Mouse (Mus musculus) central nervous system, embryonic 14 days (tissue): ENCODE results near the gene Exd2. TPM values are rescaled to one million over a fixed set of nuclear protein-coding genes. Genes with fewer than 3 reads are reported as not detected.

ENCODE experiments used
- polyA plus RNA-seq: library from polyadenylated mRNA; depleted of rRNA; stranded (reverse); fragments of >200 nt; gene quantifications from 2 replicates; pipeline ENCODE4 v1.2.3, GENCODE M21; 2012; rRNA removed

Exd2 gene
- 56.4 and 60.0 TPM in 2 replicates for polyA plus RNA-seq

GRCm38 (mm10) chr12:80462942-80463651 lies at the start of gene Exd2:
Exd2 (plus strand) TSS chr12:80463095.

DNA sequence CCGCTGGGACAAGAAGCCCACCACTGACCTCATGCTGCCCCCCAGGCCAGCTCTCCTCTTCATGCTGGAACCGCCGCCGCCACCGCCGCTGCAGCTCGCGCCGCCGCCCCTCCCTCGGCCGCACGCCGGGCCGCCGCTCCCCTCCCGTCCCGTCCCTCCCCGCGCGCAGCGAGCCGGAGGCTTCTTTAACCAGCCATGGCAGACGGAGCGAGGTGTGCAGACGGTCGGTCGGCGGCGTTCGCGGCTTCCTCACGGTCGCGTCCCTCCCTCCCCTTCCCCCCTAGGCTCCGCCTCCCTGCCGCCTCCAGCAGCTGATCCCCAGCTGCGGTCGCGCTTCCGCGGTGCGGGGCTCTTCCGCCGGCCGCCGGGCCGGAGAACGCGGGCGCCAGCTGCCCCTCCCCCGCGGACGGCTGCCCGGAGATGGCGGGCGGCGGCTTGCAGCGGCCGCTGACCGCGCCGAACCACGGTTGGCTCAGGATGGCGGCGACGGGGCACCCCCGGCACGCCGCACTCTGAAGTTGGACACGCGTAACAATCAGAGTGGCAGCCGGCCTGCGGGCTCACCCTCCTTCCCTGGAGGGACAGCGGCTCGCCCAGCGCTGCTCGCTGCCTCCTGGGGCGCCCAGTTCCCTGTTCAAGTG lies 26.4 kb upstream of the Exd2 start, which contains the start of gene Dcaf5:
TSS of gene Dcaf5 (minus strand) at position 266 of the 641 bp plus-strand sequence.

DNA sequence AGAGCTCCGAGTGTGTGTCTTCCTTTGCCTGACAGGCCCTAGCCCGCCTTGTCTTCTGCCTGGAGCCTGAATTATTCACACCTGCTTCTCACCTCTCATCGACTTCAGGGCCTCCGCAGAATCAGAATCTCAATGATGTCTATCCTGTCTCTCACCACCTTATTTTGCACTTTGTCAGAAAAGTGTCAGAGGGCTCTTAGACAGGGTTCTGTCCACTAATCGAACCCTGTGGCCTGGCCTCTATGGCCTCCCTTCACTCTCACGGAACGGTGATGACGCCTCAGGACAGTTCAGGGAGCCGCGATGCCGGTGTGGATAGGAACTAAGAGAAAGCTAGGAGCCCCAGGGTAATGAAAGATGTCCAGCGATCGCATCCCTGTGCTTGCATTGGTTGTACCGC lies 55.1 kb downstream of the Exd2 start, which contains the start of gene Galnt16:
TSS of gene Galnt16 (plus strand) at position 301 of the 400 bp plus-strand sequence.

Other genes starting within 250 kb of the Exd2 start
- 32.7 and 41.3 TPM in 2 replicates for gene Actn1, start 202.7 kb upstream of the Exd2 start, polyA plus RNA-seq
- gene Dcaf5, start 26.5 kb upstream of the Exd2 start, polyA plus RNA-seq = 37.5 and 40.5 TPM in 2 replicates
- 16.9 and 20.2 TPM in 2 replicates for gene Galnt16, start 55.2 kb downstream of the Exd2 start, polyA plus RNA-seq
- gene Slc39a9, start 180.8 kb downstream of the Exd2 start, polyA plus RNA-seq = 29.6 and 30.6 TPM in 2 replicates
- gene Erh, start 181.2 kb downstream of the Exd2 start, polyA plus RNA-seq = 377 and 423 TPM in 2 replicates
- gene Plekhd1, start 229.5 kb downstream of the Exd2 start, polyA plus RNA-seq = 3.0 and 4.4 TPM in 2 replicates